Mouse (Mus musculus) layer of hippocampus, adult 8-10 months (tissue): ENCODE results near the gene Slc39a1. TPM values are rescaled to one million over a fixed set of nuclear protein-coding genes. Genes with fewer than 3 reads are reported as not detected.

Experiments
- DNase-seq, 2 experiments: peaks; one replicate each; pipeline ENCODE4 v3.0.0; 2022; ENCODE audit warnings: low spot score in 2 of 2
- microRNA-seq, 2 experiments: library from miRNA; unstranded; fragments of <30 nt; microRNA quantifications; one replicate each; pipeline ENCODE4 v1.2.0; 2022
- total RNA-seq, 4 experiments: library from RNA; stranded (reverse); gene quantifications; 2 replicates each; pipeline ENCODE4 v1.2.4; 2022

Slc39a1 gene
- total RNA-seq, 4 experiments from 2014 or later = 43.0 to 64.2 (median 50.4) TPM

DNA sequence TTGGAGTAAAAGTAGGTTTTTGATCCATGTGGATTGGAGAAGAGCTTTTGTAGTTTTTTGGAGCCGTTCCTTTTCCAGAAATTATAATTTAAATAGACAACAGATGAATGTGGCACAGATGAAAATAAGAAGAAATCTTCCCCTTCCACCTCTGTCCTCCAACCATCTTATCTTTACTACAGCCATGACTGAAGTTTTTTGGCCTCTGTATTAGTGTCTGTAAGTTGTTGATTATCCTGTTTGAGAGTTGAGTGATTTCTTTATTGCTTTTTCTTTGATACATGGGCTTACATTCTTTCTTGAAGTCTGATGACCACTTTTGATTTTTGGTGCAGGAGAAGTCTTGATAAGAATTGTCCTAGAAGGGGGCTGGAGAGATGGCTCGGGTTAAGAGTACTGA, 46.7 kb downstream of the Slc39a1 start:
- no peak for DNase-seq

Small RNA genes within 50 kb of the gene (microRNA-seq; reads per million reads assigned to microRNA genes)
- 0.25 to 1.9 reads per million in 2 experiments for gene Mir7012

Other genes starting within 250 kb of the Slc39a1 start
- gene Hax1, start 249.4 kb upstream of the Slc39a1 start, total RNA-seq = 100 to 1,000 TPM in 2 of 4 experiments, 10 to 100 TPM in 2; 76.9 to 121 (median 99.5) TPM
- gene 4933434E20Rik, start 196.5 kb upstream of the Slc39a1 start, total RNA-seq = 100 to 1,000 TPM in 1 of 4 experiments, 10 to 100 TPM in 3; 94.7 to 111 (median 99.1) TPM
- gene Ubap2l, start 195.5 kb upstream of the Slc39a1 start, total RNA-seq = 100 to 1,000 TPM; 165 to 186 (median 173) TPM
- 100 to 1,000 TPM; 143 to 186 (median 163) TPM for gene Tpm3, start 175.5 kb upstream of the Slc39a1 start, total RNA-seq
- gene Nup210l, start 144.0 kb upstream of the Slc39a1 start, total RNA-seq = under 1 TPM; 0.16 to 0.41 (median 0.32) TPM
- 1,000 to 10,000 TPM in 3 of 4 experiments, 100 to 1,000 TPM in 1; 970 to 1,112 (median 1,031) TPM for gene Rps27, start 34.5 kb upstream of the Slc39a1 start, total RNA-seq
- 10 to 100 TPM in 1 of 4 experiments, 1 to 10 TPM in 3; 7.4 to 10.4 (median 7.7) TPM for gene Rab13, start 34.5 kb upstream of the Slc39a1 start, total RNA-seq
- 10 to 100 TPM; 36.9 to 38.2 (median 37.4) TPM for gene Jtb, start 16.6 kb upstream of the Slc39a1 start, total RNA-seq
- under 1 TPM in 2 of 4 experiments, not detected in 2; 0.23 to 0.45 TPM for gene Creb3l4, start 4.7 kb upstream of the Slc39a1 start, total RNA-seq
- gene Crtc2, start 6.0 kb downstream of the Slc39a1 start, total RNA-seq = 10 to 100 TPM; 39.7 to 43.8 (median 42.8) TPM
- 10 to 100 TPM; 32.8 to 38.7 (median 33.0) TPM for gene Dennd4b, start 17.0 kb downstream of the Slc39a1 start, total RNA-seq
- 100 to 1,000 TPM; 100 to 109 (median 104) TPM for gene Gatad2b, start 45.0 kb downstream of the Slc39a1 start, total RNA-seq
- gene Slc27a3, start 141.8 kb downstream of the Slc39a1 start, total RNA-seq = 10 to 100 TPM in 3 of 4 experiments, 1 to 10 TPM in 1; 9.1 to 12.7 (median 12.1) TPM
- gene Ints3, start 185.4 kb downstream of the Slc39a1 start, total RNA-seq = 10 to 100 TPM; 56.4 to 85.0 (median 73.0) TPM
- 1 to 10 TPM; 5.1 to 6.7 (median 5.8) TPM for gene Npr1, start 217.7 kb downstream of the Slc39a1 start, total RNA-seq
- gene Ilf2, start 228.0 kb downstream of the Slc39a1 start, total RNA-seq = 10 to 100 TPM; 84.2 to 89.7 (median 87.4) TPM
- gene Snapin, start 242.9 kb downstream of the Slc39a1 start, total RNA-seq = 10 to 100 TPM; 54.7 to 68.9 (median 63.0) TPM